In the genomic region with DNA sequence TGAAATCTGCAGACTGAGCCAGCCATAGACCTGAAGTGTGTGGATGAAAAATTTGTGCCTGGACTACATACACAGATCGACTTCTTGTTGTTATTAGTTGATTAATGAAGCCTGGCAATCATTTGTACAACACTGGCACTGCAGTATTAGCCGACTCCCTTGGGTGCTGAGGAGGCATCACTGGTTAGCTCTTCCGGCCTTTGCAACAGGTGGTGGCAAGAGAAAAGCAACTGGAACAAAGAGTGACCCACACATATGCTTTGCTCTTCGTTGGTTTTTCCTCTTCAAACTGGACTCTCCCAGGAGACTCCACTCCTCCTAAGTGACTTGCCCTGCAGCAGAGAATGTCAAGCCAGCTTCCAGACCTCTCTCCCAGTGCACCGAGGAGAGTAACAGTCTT, we compare ENCODE assay signal across 8 mouse cellular contexts. TPM values are rescaled to one million over a fixed set of nuclear protein-coding genes. Genes with fewer than 3 reads are reported as not detected.
ATAC-seq and TF ChIP-seq lines count a peak whose summit lies in the region.
"Had no signal": no experiment of that assay in that cellular context is flagged by ENCODE, and none has a peak within 500 bp of the region (broad histone marks: within the 10 kb centered on the region; RNA-seq: fewer than 3 reads in every experiment).

No protein-coding gene starts in this region.

- H3K4me2 ChIP-seq in myocyte (ENCODE audit: low read depth): no peak overlapping the region

- ATAC-seq in inflammation-experienced regulatory T-cells, adult 6 months: no peak
- ATAC-seq: activated CD4-positive, CD25-positive, alpha-beta regulatory T cell, adult 4 months; CD4-positive, CD25-positive, alpha-beta regulatory T cell, adult 4 months; Patski had no signal

- no peaks in the 10 kb centered on the region for H3K27me3 ChIP-seq in myocyte (ENCODE audit: control insufficient read depth, insufficient read depth, insufficient read length)

- H3K4me3 ChIP-seq in myocyte: no peak overlapping the region

- TF ChIP-seq POLR2A in myocyte (IDR thresholded peaks at IDR 0.05; ENCODE audit: insufficient read length, low read depth): no peak

- peaks cover 12% of the 10 kb centered on the region for H3K79me2 ChIP-seq in myocyte (ENCODE audit: control insufficient read depth, insufficient read depth)

- H3K36me3 ChIP-seq in myocyte (ENCODE audit: control insufficient read depth, insufficient read depth): peaks cover under 1% of the 10 kb centered on the region
- H3K36me3 ChIP-seq: G1E had no signal

- H3ac ChIP-seq in myocyte (ENCODE audit: control insufficient read depth, insufficient read length): no peak overlapping the region

TF ChIP-seq in myocyte, 11 proteins besides CTCF, POLR2A, EP300 and RAD21:
- peak; percentile 14 to 72 (median 65) for TF ChIP-seq MYOD1 (IDR thresholded peaks at IDR 0.05; ENCODE audit: control insufficient read depth in 1 of 3, insufficient read length in 2 of 3, low read depth in 2 of 3)
- no peak for TF ChIP-seq REST (IDR thresholded peaks at IDR 0.05; ENCODE audit: insufficient read depth, insufficient read length)
- TF ChIP-seq TCF3 (IDR thresholded peaks at IDR 0.05; ENCODE audit: insufficient read length, low read depth): no peak
- TF ChIP-seq MYOG (IDR thresholded peaks at IDR 0.05; ENCODE audit: control insufficient read depth in 1 of 3, insufficient read depth in 1 of 3, insufficient read length in 2 of 3, low read depth in 2 of 3): peak in 2 of 3 experiments; percentile 47 to 74
- no peak for TF ChIP-seq E2F4 (IDR thresholded peaks at IDR 0.05; ENCODE audit: insufficient read depth)
- TF ChIP-seq POLR2AphosphoS2 (IDR thresholded peaks at IDR 0.05; ENCODE audit: insufficient read length, low read depth): no peak
- TF ChIP-seq TCF12 (IDR thresholded peaks at IDR 0.05; ENCODE audit: insufficient read depth, poor library complexity, severe bottlenecking): no peak

RNA-seq across cellular contexts. Expression of gene Chrng, which starts 0.7 kb away (rescaled TPM):
- polyA plus RNA-seq in myocyte (2012; fragmentation: generic; extraction: Trizol): 376 TPM
- polyA plus RNA-seq in inflammation-experienced regulatory T-cells, adult 6 months (2017; shearing (Covaris generic)): under 1 TPM in 1 of 3 experiments, not detected in 2; 0.39 TPM
- polyA plus RNA-seq: activated CD4-positive, CD25-positive, alpha-beta regulatory T cell, adult 4 months; adrenal gland, adult 2 months; cerebellum, adult 2 months; G1E; Patski had no signal

RNA-seq across cellular contexts. Expression of gene Eif4e2, which starts 9.9 kb away (rescaled TPM):
- polyA plus RNA-seq in myocyte (2012; fragmentation: generic; extraction: Trizol): 221 TPM
- 100 to 1,000 TPM in 2 of 3 experiments, 10 to 100 TPM in 1; 95.8 to 185 (median 116) TPM for polyA plus RNA-seq in inflammation-experienced regulatory T-cells, adult 6 months (2017; shearing (Covaris generic))

RNA-seq across cellular contexts. Expression of gene Chrnd, which starts 13.4 kb away (rescaled TPM):
- polyA plus RNA-seq in myocyte (2012; fragmentation: generic; extraction: Trizol): 208 TPM
- polyA plus RNA-seq in inflammation-experienced regulatory T-cells, adult 6 months (2017; shearing (Covaris generic)): not detected
- polyA plus RNA-seq: activated CD4-positive, CD25-positive, alpha-beta regulatory T cell, adult 4 months; adrenal gland, adult 2 months; CD4-positive, CD25-positive, alpha-beta regulatory T cell, adult 4 months; cerebellum, adult 2 months; G1E; Patski had no signal

RNA-seq across cellular contexts. Expression of gene Prss56, which starts 20.7 kb away (rescaled TPM):
- polyA plus RNA-seq in myocyte (2012; fragmentation: generic; extraction: Trizol): 0.16 TPM
- not detected for polyA plus RNA-seq in inflammation-experienced regulatory T-cells, adult 6 months (2017; shearing (Covaris generic))
- polyA plus RNA-seq: activated CD4-positive, CD25-positive, alpha-beta regulatory T cell, adult 4 months; CD4-positive, CD25-positive, alpha-beta regulatory T cell, adult 4 months; G1E had no signal

RNA-seq across cellular contexts. Expression of gene Ecel1, which starts 47.5 kb away (rescaled TPM):
- 0.06 TPM for polyA plus RNA-seq in myocyte (2012; fragmentation: generic; extraction: Trizol)
- under 1 TPM in 2 of 3 experiments, not detected in 1; 0.77 to 0.88 TPM for polyA plus RNA-seq in inflammation-experienced regulatory T-cells, adult 6 months (2017; shearing (Covaris generic))
- polyA plus RNA-seq: G1E had no signal

Comparison
In these comparisons a context has a peak if more than half of its experiments do, and no peak if none do; other contexts are left out.
1. RNA of gene Chrng, which starts 0.7 kb away (polyA plus RNA-seq): 376 TPM in myocyte (single experiment); 0.39 TPM in inflammation-experienced regulatory T-cells, adult 6 months; every median in the first group is over 100 times any median in the second.
2. RNA of gene Chrnd, which starts 13.4 kb away (polyA plus RNA-seq): 208 TPM in myocyte (single experiment); not detected in inflammation-experienced regulatory T-cells, adult 6 months; every median in the first group is over 100 times any median in the second.